Mouse (Mus musculus) cerebellum, adult 9-10 months (tissue): Measurements from ENCODE around the gene Hoxa9.

Experiments used
- DNase-seq: peaks from one replicate; pipeline ENCODE4 v3.0.0; 2022

Hoxa9 gene

GRCm38 (mm10) chr6:52230516-52231165 is at the start of gene Hoxa9:
Hoxa9 (minus strand) TSS chr6:52231089.
- DNase-seq, result no peak

- no peak for DNase-seq
These were observed 46.0 kb upstream of the Hoxa9 start for GRCm38 (mm10) chr6:52276920-52277319.

- no peak for DNase-seq
These were observed 45.5 kb upstream of the Hoxa9 start for GRCm38 (mm10) chr6:52276382-52276781.

GRCm38 (mm10) chr6:52275563-52276280 is 44.8 kb upstream of the Hoxa9 start:
- DNase-seq, result no peak

GRCm38 (mm10) chr6:52274576-52274975 is 43.7 kb upstream of the Hoxa9 start:
- no peak for DNase-seq

GRCm38 (mm10) chr6:52273656-52274280 is 42.9 kb upstream of the Hoxa9 start:
- DNase-seq, result no peak

GRCm38 (mm10) chr6:52272766-52273655 is 42.1 kb upstream of the Hoxa9 start:
- DNase-seq, result no peak

- DNase-seq, result peak; percentile 38
These were observed 39.9 kb upstream of the Hoxa9 start for GRCm38 (mm10) chr6:52270494-52271480.

- no peak for DNase-seq
These were observed 37.9 kb upstream of the Hoxa9 start for GRCm38 (mm10) chr6:52268756-52269155.

- no peak for DNase-seq
These were observed 37.5 kb upstream of the Hoxa9 start for GRCm38 (mm10) chr6:52268341-52268740.

- no peak for DNase-seq
These were observed 36.8 kb upstream of the Hoxa9 start for GRCm38 (mm10) chr6:52267691-52268090.

- no peak for DNase-seq
These were observed 36.3 kb upstream of the Hoxa9 start for GRCm38 (mm10) chr6:52267221-52267620.

GRCm38 (mm10) chr6:52266666-52266985 is 35.7 kb upstream of the Hoxa9 start:
- DNase-seq, result no peak

GRCm38 (mm10) chr6:52265913-52266665 is 35.2 kb upstream of the Hoxa9 start:
- DNase-seq, result no peak

GRCm38 (mm10) chr6:52265306-52265912 is 34.5 kb upstream of the Hoxa9 start:
- DNase-seq, result no peak

GRCm38 (mm10) chr6:52264106-52264790 is 33.4 kb upstream of the Hoxa9 start:
- no peak for DNase-seq

GRCm38 (mm10) chr6:52263321-52263585 is 32.4 kb upstream of the Hoxa9 start:
- DNase-seq, result no peak

- DNase-seq, result no peak
These were observed 31.8 kb upstream of the Hoxa9 start for GRCm38 (mm10) chr6:52262463-52263320.

- DNase-seq, result no peak
These were observed 31.0 kb upstream of the Hoxa9 start for GRCm38 (mm10) chr6:52261751-52262462.
